Mouse (Mus musculus): ENCODE results near the gene Chka. TPM values are rescaled to one million over a fixed set of nuclear protein-coding genes. Genes with fewer than 3 reads are reported as not detected.

Chka gene
- total and polyA plus RNA-seq, 3 experiments: 7.6 to 13.0 (median 10.1) TPM

DNA sequence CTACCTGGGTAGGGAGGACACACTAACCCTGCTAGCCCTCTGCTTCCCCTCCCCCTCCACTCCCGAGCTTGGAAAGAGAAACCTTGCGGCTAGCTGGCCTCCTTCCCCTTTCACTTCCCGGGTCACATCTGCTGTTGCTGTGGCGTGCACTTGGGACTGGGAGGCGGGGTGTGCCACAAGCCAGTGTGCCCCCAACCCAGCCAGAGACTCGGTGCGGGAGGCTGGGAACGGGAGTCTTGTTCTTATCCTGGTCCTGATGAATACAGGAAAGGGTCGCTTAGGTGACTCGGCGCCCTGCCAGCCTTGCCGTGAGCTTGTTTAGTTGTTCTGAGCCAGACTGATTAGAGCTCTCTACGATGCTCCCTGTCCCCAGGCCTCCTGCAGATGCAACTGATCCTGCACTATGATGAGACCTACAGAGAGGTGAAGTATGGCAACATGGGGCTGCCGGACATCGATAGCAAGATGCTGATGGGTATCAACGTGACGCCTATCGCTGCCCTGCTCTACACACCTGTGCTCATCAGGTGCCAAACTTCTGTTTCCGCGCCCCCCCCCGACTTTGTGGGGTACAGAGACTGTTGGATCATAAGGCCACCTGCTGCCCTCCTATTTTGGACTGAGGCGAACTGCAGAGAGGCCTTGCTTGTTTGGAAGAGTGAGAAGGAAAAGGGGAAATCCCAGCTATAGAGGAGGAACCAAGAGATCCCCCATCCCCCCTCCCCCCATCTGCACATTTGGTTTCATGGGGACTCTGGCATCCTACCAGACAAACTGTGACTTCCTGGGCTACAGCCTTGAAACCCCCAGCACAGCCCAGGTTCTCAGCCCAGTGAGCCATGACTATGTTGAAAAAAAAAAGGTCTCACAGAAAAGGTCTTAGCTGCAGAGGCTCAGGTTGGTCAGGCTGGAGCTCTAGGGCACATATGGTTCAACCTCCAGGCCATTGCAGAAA is 84.6 kb downstream of the Chka start (continued):
- TF ChIP-seq MXI1 (IDR thresholded peaks at IDR 0.05; ENCODE audit: low read depth, low read length): peak; percentile 74

DNA sequence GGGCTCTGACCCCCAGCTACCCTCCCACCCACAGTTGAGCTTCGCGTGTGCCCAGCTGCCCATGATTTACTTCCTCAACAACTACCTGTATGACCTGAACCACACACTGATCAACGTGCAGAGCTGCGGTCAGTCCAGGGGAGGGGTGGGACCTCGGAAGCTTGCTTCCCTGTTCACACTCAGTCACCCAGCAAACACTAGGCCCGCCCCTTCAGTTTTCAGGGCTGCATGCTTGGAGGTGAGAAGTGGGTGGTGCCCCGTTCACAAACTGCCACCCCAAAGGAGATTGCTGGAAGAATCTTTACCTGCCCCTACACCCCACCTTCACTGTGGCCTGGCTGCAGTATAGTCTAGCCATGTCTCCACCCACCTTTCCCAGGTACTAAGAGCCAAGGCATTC is 90.7 kb downstream of the Chka start:
- no peak for DNase-seq (ENCODE audit: extremely low read depth)
- no peak overlapping the region for H3K27ac ChIP-seq (ENCODE audit: insufficient read depth, low read depth)
- H3K9me3 ChIP-seq (replicated peaks; ENCODE audit: low read length): no peaks in the 10 kb centered on the region
- TF ChIP-seq SIN3A (IDR thresholded peaks at IDR 0.05; ENCODE audit: low read length): no peak
- no peak for TF ChIP-seq MAX (IDR thresholded peaks at IDR 0.05; ENCODE audit: low read length)
- TF ChIP-seq USF2 (conservative IDR thresholded peaks at IDR 0.05; ENCODE audit: low read depth, low read length): no peak
- no peak for TF ChIP-seq ZC3H11A (IDR thresholded peaks at IDR 0.05; ENCODE audit: low read depth, low read length)
- TF ChIP-seq CHD2 (IDR thresholded peaks at IDR 0.05; ENCODE audit: low read length): no peak
- no peak for TF ChIP-seq ETS1 (conservative IDR thresholded peaks at IDR 0.05; ENCODE audit: low read depth, low read length)
- H3K4me2 ChIP-seq (ENCODE audit: insufficient read depth, low read depth, poor library complexity, severe bottlenecking): no peak overlapping the region
- H3K79me2 ChIP-seq (replicated peaks; ENCODE audit: control insufficient read depth, extremely low read depth, insufficient read depth, poor library complexity, severe bottlenecking): no peaks in the 10 kb centered on the region
- dilution Hi-C loops (cut with MboI; ENCODE audit: extremely low pct_ligation_motif_present, extremely low pct_unique_long_range_greater_than_20kb, low sequenced_read_pairs) (no loop called here), in situ Hi-C loops (cut with MboI; ENCODE audit: low pct_ligation_motif_present, low pct_unique_long_range_greater_than_20kb, low sequenced_read_pairs) (loop anchor here (5.0 kb wide), 1 partner anchor 35 kb away; the partner anchor contains the start of gene Tcirg1)
- H3K4me3 ChIP-seq (replicated peaks in 1 of 3; ENCODE audit: low read depth in 2 of 3, low read length in 2 of 3, poor library complexity in 1 of 3): no peak overlapping the region
- no peak overlapping the region for H3K9ac ChIP-seq (ENCODE audit: insufficient read depth, low read depth)
- H3K36me3 ChIP-seq (replicated peaks in 1 of 2; ENCODE audit: control insufficient read depth in 1 of 2, insufficient read depth in 1 of 2, low read length in 1 of 2): peaks cover 24 to 70% of the 10 kb centered on the region in 2 experiments
- no peaks in the 10 kb centered on the region for H3K27me3 ChIP-seq (replicated peaks)
- peaks cover 24 to 77% of the 10 kb centered on the region in 2 experiments for H3K4me1 ChIP-seq (ENCODE audit: control insufficient read depth in 1 of 2, insufficient read depth in 2 of 2)

DNA sequence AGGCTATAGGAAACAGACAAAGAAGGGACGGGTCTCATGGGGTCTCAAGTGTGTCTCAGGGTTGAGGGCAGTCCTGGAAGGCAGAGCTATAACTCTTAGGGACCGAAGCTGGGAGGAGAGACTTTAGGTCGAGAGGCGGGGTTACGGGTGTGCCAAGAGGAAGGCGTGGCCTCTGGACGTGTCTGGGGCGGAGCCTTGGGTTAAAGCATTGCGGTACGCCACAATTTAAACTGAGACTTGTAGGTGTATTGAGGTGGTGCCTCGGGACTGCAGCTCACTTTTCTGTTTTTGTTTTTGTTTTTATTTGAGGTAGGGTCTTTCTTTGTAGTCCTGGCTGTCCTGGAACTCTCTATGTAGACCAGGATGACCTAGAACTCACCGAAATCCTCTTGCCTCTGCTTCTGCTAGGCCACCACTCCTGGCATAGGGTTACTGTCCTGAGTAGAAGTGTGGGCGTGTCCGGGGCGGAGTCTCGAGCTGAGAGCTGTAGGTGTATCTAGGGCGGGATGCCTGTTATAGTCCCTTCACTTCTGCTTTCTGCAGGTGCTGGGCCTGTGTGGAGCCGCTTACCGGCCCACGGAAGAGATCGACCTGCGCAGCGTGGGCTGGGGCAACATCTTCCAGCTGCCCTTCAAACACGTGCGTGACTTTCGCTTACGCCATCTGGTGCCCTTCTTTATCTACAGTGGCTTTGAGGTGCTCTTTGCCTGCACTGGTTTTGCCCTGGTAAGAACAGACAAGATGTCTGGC is 91.6 kb downstream of the Chka start:
- H3K9ac ChIP-seq (ENCODE audit: insufficient read depth, low read depth): no peak overlapping the region
- no peak for TF ChIP-seq ZC3H11A (IDR thresholded peaks at IDR 0.05; ENCODE audit: low read depth, low read length)
- TF ChIP-seq SIN3A (IDR thresholded peaks at IDR 0.05; ENCODE audit: low read length): peak; percentile 75
- TF ChIP-seq TCF12 (IDR thresholded peaks at IDR 0.05; ENCODE audit: low read depth, low read length): peak; percentile 62; the same call in 1 of the 2 replicates
- peak; percentile 89 for TF ChIP-seq MYC (IDR thresholded peaks at IDR 0.05; ENCODE audit: low read depth, low read length)
- peak; percentile 61 for TF ChIP-seq NRF1 (IDR thresholded peaks at IDR 0.05; ENCODE audit: low read depth, low read length)
- TF ChIP-seq MAZ (IDR thresholded peaks at IDR 0.05; ENCODE audit: low read depth, low read length): no peak
- peak; percentile 14 for TF ChIP-seq RAD21 (IDR thresholded peaks at IDR 0.05; ENCODE audit: low read depth, low read length)
- TF ChIP-seq SMC3 (IDR thresholded peaks at IDR 0.05; ENCODE audit: low read depth, low read length): peak; percentile 47
- no peak for TF ChIP-seq EP300 (IDR thresholded peaks at IDR 0.05; ENCODE audit: low read length)
- TF ChIP-seq ELF1 (IDR thresholded peaks at IDR 0.05; ENCODE audit: low read depth, low read length): peak; percentile 38; the same call in 1 of the 2 replicates
- TF ChIP-seq MXI1 (IDR thresholded peaks at IDR 0.05; ENCODE audit: low read depth, low read length): peak; percentile 87
- TF ChIP-seq IRF4 (IDR thresholded peaks at IDR 0.05; ENCODE audit: low read depth, low read length): peak; percentile 47; the same call in 1 of the 2 replicates
- TF ChIP-seq MEF2A (IDR thresholded peaks at IDR 0.05; ENCODE audit: borderline replicate concordance, low read depth, low read length): peak; percentile 30; the same call in 1 of the 2 replicates
- no peak for TF ChIP-seq USF2 (conservative IDR thresholded peaks at IDR 0.05; ENCODE audit: low read depth, low read length)
- TF ChIP-seq E2F4 (IDR thresholded peaks at IDR 0.05; ENCODE audit: insufficient replicate concordance, low read depth, low read length): no peak
- peak in 1 of 2 experiments; percentile 21; a peak in 1 of 4 replicates for TF ChIP-seq CTCF (conservative IDR thresholded peaks at IDR 0.05 in 1 of 2, IDR thresholded peaks at IDR 0.05 in 1 of 2; ENCODE audit: low read depth in 2 of 2, low read length in 2 of 2)
- TF ChIP-seq CHD2 (IDR thresholded peaks at IDR 0.05; ENCODE audit: low read length): no peak
- TF ChIP-seq BHLHE40 (IDR thresholded peaks at IDR 0.05; ENCODE audit: low read depth, low read length): peak; percentile 88
- no peak for TF ChIP-seq MAFK (IDR thresholded peaks at IDR 0.05; ENCODE audit: insufficient replicate concordance, low read length)
- peak; percentile 90 for TF ChIP-seq MAX (IDR thresholded peaks at IDR 0.05; ENCODE audit: low read length)
- TF ChIP-seq POLR2A (IDR thresholded peaks at IDR 0.05; ENCODE audit: low read depth, low read length): peak; percentile 60; the same call in 1 of the 2 replicates
- in situ Hi-C loops (cut with MboI; ENCODE audit: low pct_ligation_motif_present, low pct_unique_long_range_greater_than_20kb, low sequenced_read_pairs): loop anchor here (5.0 kb wide), 1 partner anchor 36 kb away; the partner anchor contains the start of gene Tcirg1

More for the DNA sequence above, 91.6 kb downstream of the Chka start:
- Histone ChIP-seq H3K36me3 (replicated peaks in 1 of 2; ENCODE audit: control insufficient read depth in 1 of 2, insufficient read depth in 1 of 2, low read length in 1 of 2) (peaks cover 31 to 73% of the 10 kb centered on the region in 2 experiments), H3K27me3 (replicated peaks) (no peaks in the 10 kb centered on the region), H3K27ac (ENCODE audit: insufficient read depth, low read depth) (peak overlapping the region; percentile 14; the same call in 1 of the 2 replicates), H3K4me1 (ENCODE audit: control insufficient read depth in 1 of 2, insufficient read depth in 2 of 2) (peaks cover 20 to 72% of the 10 kb centered on the region in 2 experiments), H3K4me3 (replicated peaks in 1 of 3; ENCODE audit: low read depth in 2 of 3, low read length in 2 of 3, poor library complexity in 1 of 3) (peak overlapping the region in 2 of 3 experiments; percentile 8 to 37), H3K9me3 (replicated peaks; ENCODE audit: low read length) (no peaks in the 10 kb centered on the region), H3K4me2 (ENCODE audit: insufficient read depth, low read depth, poor library complexity, severe bottlenecking) (peak overlapping the region; percentile 22; the same call in 1 of the 2 replicates), H3K79me2 (replicated peaks; ENCODE audit: control insufficient read depth, extremely low read depth, insufficient read depth, poor library complexity, severe bottlenecking) (no peaks in the 10 kb centered on the region)
- peak; percentile 86 for DNase-seq (ENCODE audit: extremely low read depth)
- dilution Hi-C loops (cut with MboI; ENCODE audit: extremely low pct_ligation_motif_present, extremely low pct_unique_long_range_greater_than_20kb, low sequenced_read_pairs): no loop called here
